Comparison of ENCODE assay signal across 12 mouse cellular contexts in the genomic region with DNA sequence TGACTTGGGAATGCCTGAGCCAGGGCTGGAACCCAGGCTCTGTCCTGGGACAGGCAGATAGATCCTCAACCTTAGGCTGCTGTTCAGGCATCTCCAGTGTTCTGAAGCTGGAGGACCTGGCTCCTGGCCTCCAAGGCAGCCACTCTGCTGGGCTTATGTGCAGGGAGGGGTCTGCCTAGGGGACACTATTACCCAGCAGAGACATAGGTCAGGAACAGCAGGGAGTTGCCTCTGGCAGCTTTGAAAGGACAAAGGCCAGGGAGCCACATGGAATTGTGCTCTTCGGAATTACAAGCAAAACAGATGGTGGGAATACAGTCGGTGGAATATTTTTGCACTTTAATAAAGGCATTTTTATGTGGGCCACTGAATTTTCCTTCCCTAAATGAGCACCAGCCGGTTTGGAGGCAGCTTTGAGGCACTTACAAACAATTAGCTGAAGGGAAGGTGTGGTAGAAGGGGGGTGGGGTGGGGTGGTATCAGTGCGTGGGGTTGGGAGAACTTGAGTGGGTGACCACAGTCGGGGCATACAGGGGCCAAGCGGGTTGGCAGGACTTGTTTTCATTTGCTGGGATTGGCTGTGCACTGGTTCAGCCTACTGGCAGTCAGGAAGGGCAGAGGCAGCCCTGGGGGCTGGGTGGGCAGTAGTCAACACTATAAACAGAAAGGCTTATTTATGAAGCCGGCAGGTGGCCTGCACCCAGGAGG. TPM values are rescaled to one million over a fixed set of nuclear protein-coding genes. Genes with fewer than 3 reads are reported as not detected.
DNase-seq lines count a peak whose midpoint lies in the region; ATAC-seq lines count a peak whose summit lies in the region.
"Had no signal": no experiment of that assay in that cellular context is flagged by ENCODE, and none has a peak within 500 bp of the region (broad histone marks: within the 10 kb centered on the region; RNA-seq: fewer than 3 reads in every experiment).

No protein-coding gene starts in this region.

- peaks cover 34% of the 10 kb centered on the region for H3K4me1 ChIP-seq in forebrain, embryonic 10.5 days
- H3K4me1 ChIP-seq in forebrain, embryonic 11.5 days (replicated peaks; ENCODE audit: control insufficient read depth, insufficient read depth, low read length): peaks cover 8% of the 10 kb centered on the region; the same call in 1 of the 2 replicates
- peaks cover 18% of the 10 kb centered on the region for H3K4me1 ChIP-seq in midbrain, embryonic 11.5 days (ENCODE audit: control insufficient read depth, insufficient read depth, low read length)
- H3K4me1 ChIP-seq in midbrain, embryonic 16.5 days (ENCODE audit: control insufficient read depth, insufficient read depth, low read length): peaks cover 10% of the 10 kb centered on the region; the same call in 1 of the 2 replicates
- 0 out of 2 replicates have a peak, but pooled peaks cover 3% of the 10 kb centered on the region for H3K4me1 ChIP-seq in hindbrain, embryonic 14.5 days (replicated peaks; ENCODE audit: control insufficient read depth, insufficient read depth, low read length)

- H3K4me3 ChIP-seq in forebrain, embryonic 10.5 days: no peak overlapping the region
- no peak overlapping the region for H3K4me3 ChIP-seq in forebrain, embryonic 11.5 days (ENCODE audit: low read depth, low read length)
- no peak overlapping the region for H3K4me3 ChIP-seq in midbrain, embryonic 11.5 days (ENCODE audit: low read depth, low read length)
- H3K4me3 ChIP-seq in midbrain, embryonic 16.5 days (ENCODE audit: low read depth, low read length): no peak overlapping the region
- H3K4me3 ChIP-seq in hindbrain, embryonic 14.5 days (replicated peaks; ENCODE audit: low read length): no peak overlapping the region

- no peaks in the 10 kb centered on the region for H3K9me3 ChIP-seq in forebrain, embryonic 10.5 days
- H3K9me3 ChIP-seq in forebrain, embryonic 11.5 days (ENCODE audit: control insufficient read depth, low read length): no peaks in the 10 kb centered on the region
- no peaks in the 10 kb centered on the region for H3K9me3 ChIP-seq in midbrain, embryonic 11.5 days (ENCODE audit: control insufficient read depth, low read length)
- H3K9me3 ChIP-seq in midbrain, embryonic 16.5 days (replicated peaks; ENCODE audit: control insufficient read depth, low read length, poor library complexity, severe bottlenecking): no peaks in the 10 kb centered on the region
- H3K9me3 ChIP-seq in hindbrain, embryonic 14.5 days (ENCODE audit: control insufficient read depth, low read length): no peaks in the 10 kb centered on the region

- no peak overlapping the region for H3K4me2 ChIP-seq in forebrain, embryonic 11.5 days (ENCODE audit: low read depth, low read length, severe bottlenecking)
- no peak overlapping the region for H3K4me2 ChIP-seq in midbrain, embryonic 11.5 days
- H3K4me2 ChIP-seq in midbrain, embryonic 16.5 days (ENCODE audit: low read length): no peak overlapping the region
- H3K4me2 ChIP-seq in hindbrain, embryonic 14.5 days (replicated peaks): no peak overlapping the region

- DNase-seq in forebrain, embryonic 10.5 days (ENCODE audit: extremely low spot score, low spot score): no peak
- DNase-seq in forebrain, embryonic 11.5 days (ENCODE audit: low spot score): no peak
- DNase-seq in midbrain, embryonic 11.5 days (ENCODE audit: low spot score, missing footprints): peak; percentile 87
- DNase-seq in hindbrain, embryonic 14.5 days (ENCODE audit: low spot score): no peak
- peak; percentile 44 for DNase-seq in right cerebral cortex, postnatal 25 days
- DNase-seq in lung, postnatal 36 days: no peak
- no peak for DNase-seq in heart, adult 18-20 months
- DNase-seq: adrenal gland, adult 2 months; kidney, adult 8-10 months; thymus, adult 2 months had no signal

- H3K36me3 ChIP-seq in forebrain, embryonic 10.5 days (replicated peaks): no peaks in the 10 kb centered on the region
- H3K36me3 ChIP-seq in forebrain, embryonic 11.5 days (ENCODE audit: control insufficient read depth, insufficient read depth, low read length): no peaks in the 10 kb centered on the region
- H3K36me3 ChIP-seq in midbrain, embryonic 11.5 days (ENCODE audit: control insufficient read depth, insufficient read depth, low read length): no peaks in the 10 kb centered on the region
- no peaks in the 10 kb centered on the region for H3K36me3 ChIP-seq in midbrain, embryonic 16.5 days (ENCODE audit: control insufficient read depth, insufficient read depth, low read length)
- no peaks in the 10 kb centered on the region for H3K36me3 ChIP-seq in hindbrain, embryonic 14.5 days (replicated peaks; ENCODE audit: control insufficient read depth, insufficient read depth)

- H3K27ac ChIP-seq in forebrain, embryonic 10.5 days: peak overlapping the region; percentile 77
- H3K27ac ChIP-seq in forebrain, embryonic 11.5 days (ENCODE audit: low read depth, low read length): no peak overlapping the region
- H3K27ac ChIP-seq in midbrain, embryonic 11.5 days (ENCODE audit: low read depth, low read length): no peak overlapping the region
- no peak overlapping the region for H3K27ac ChIP-seq in midbrain, embryonic 16.5 days (ENCODE audit: low read length)
- no peak overlapping the region for H3K27ac ChIP-seq in hindbrain, embryonic 14.5 days

- ATAC-seq in forebrain, embryonic 11.5 days (replicated peaks; ENCODE audit: low FRiP score): no peak
- peak; percentile 50; the same call in 1 of the 2 replicates for ATAC-seq in midbrain, embryonic 11.5 days (ENCODE audit: low FRiP score)
- ATAC-seq in midbrain, embryonic 16.5 days: no peak
- ATAC-seq in hindbrain, embryonic 14.5 days (ENCODE audit: low FRiP score): 0 out of 2 replicates have a peak, but pooled peaks have one; percentile 11

- H3K9ac ChIP-seq in forebrain, embryonic 11.5 days (ENCODE audit: low read length): no peak overlapping the region
- H3K9ac ChIP-seq in midbrain, embryonic 11.5 days (ENCODE audit: low read length): no peak overlapping the region
- H3K9ac ChIP-seq in midbrain, embryonic 16.5 days (ENCODE audit: low read depth, low read length): no peak overlapping the region
- H3K9ac ChIP-seq in hindbrain, embryonic 14.5 days: no peak overlapping the region

- WGBS in forebrain, embryonic 10.5 days: 35% methylated on average over 7 of the region's 7 CpGs
- WGBS in forebrain, embryonic 11.5 days: 31% methylated on average over 7 of the region's 7 CpGs
- 32% methylated on average over 7 of the region's 7 CpGs for WGBS in midbrain, embryonic 11.5 days
- WGBS in midbrain, embryonic 16.5 days: 16% methylated on average over 7 of the region's 7 CpGs
- WGBS in hindbrain, embryonic 14.5 days: 21% methylated on average over 7 of the region's 7 CpGs

- H3K27me3 ChIP-seq in forebrain, embryonic 10.5 days (ENCODE audit: poor library complexity, severe bottlenecking): peaks cover 15% of the 10 kb centered on the region
- H3K27me3 ChIP-seq in forebrain, embryonic 11.5 days (ENCODE audit: control insufficient read depth, insufficient read depth, low read length): no peaks in the 10 kb centered on the region
- no peaks in the 10 kb centered on the region for H3K27me3 ChIP-seq in midbrain, embryonic 11.5 days (ENCODE audit: control insufficient read depth, insufficient read depth, low read length)
- no peaks in the 10 kb centered on the region for H3K27me3 ChIP-seq in midbrain, embryonic 16.5 days (ENCODE audit: control insufficient read depth, insufficient read depth, low read depth, low read length)
- H3K27me3 ChIP-seq in hindbrain, embryonic 14.5 days (ENCODE audit: control insufficient read depth, insufficient read depth, low read length): no peaks in the 10 kb centered on the region

RNA-seq across cellular contexts. Expression of a gene that starts 43.7 kb away (rescaled TPM):
- 0.59 and 1.0 TPM in 2 replicates for polyA plus RNA-seq in forebrain, embryonic 10.5 days (2016; fragmentation: Nextera tagmentation; extraction: Ambion mirVana)
- 2.4 and 3.7 TPM in 2 replicates for polyA plus RNA-seq in forebrain, embryonic 11.5 days (2014; fragmentation: Nextera tagmentation; extraction: Ambion mirVana)
- 2.3 and 2.8 TPM in 2 replicates for polyA plus RNA-seq in midbrain, embryonic 11.5 days (2014; fragmentation: Nextera tagmentation; extraction: Ambion mirVana)
- 61.4 and 72.2 TPM in 2 replicates for polyA plus RNA-seq in midbrain, embryonic 16.5 days (2015; fragmentation: Nextera tagmentation; extraction: Ambion mirVana)
- 44.1 and 46.8 TPM in 2 replicates for polyA plus RNA-seq in hindbrain, embryonic 14.5 days (2014; fragmentation: Nextera tagmentation; extraction: Ambion mirVana)
- under 1 TPM; 0.54 to 0.87 TPM for total RNA-seq in heart, adult 18-20 months (2021)
- total RNA-seq: liver, adult 2 months had no signal
- polyA plus RNA-seq: liver, adult 2 months had no signal

Comparison
In these comparisons a context has a peak if more than half of its experiments do, and no peak if none do; other contexts are left out.
1. ATAC-seq: peak in midbrain, embryonic 11.5 days (single experiment) and hindbrain, embryonic 14.5 days (single experiment); none in forebrain, embryonic 11.5 days (single experiment) and midbrain, embryonic 16.5 days (single experiment).
2. DNase-seq: peak in midbrain, embryonic 11.5 days (single experiment) and right cerebral cortex, postnatal 25 days (single experiment); none in forebrain, embryonic 10.5 days (single experiment), forebrain, embryonic 11.5 days (single experiment), hindbrain, embryonic 14.5 days (single experiment), lung, postnatal 36 days (single experiment) and heart, adult 18-20 months (0 of 2).